Mouse (Mus musculus) stomach, adult 2 months (tissue): ENCODE results near the gene Plau. TPM values are rescaled to one million over a fixed set of nuclear protein-coding genes. Genes with fewer than 3 reads are reported as not detected.

Experiments used
- polyA plus RNA-seq: library from polyadenylated mRNA; depleted of rRNA; stranded (reverse); fragments of >200 nt; gene quantifications from 2 replicates; pipeline ENCODE4 v1.2.3, GENCODE M21; 2012; rRNA removed

Plau gene
- polyA plus RNA-seq: 1.3 and 2.9 TPM in 2 replicates

GRCm38 (mm10) chr14:20836171-20836904 is at the start of gene Plau:
Gene Plau (plus strand): TSS chr14:20836660.

GRCm38 (mm10) chr14:20793758-20794531 is 42.5 kb upstream of the Plau start, which contains the start of gene Camk2g:
Gene Camk2g (minus strand): TSS chr14:20794088.

Other genes with a start within 250 kb of the Plau start
- gene Usp54, start 195.6 kb upstream of the Plau start, polyA plus RNA-seq: 2.3 and 3.7 TPM in 2 replicates
- gene Myoz1, start 180.1 kb upstream of the Plau start, polyA plus RNA-seq: 2.5 and 4.2 TPM in 2 replicates
- 0.51 and 1.4 TPM in 2 replicates for gene Synpo2l, start 168.3 kb upstream of the Plau start, polyA plus RNA-seq
- gene Sec24c, start 162.4 kb upstream of the Plau start, polyA plus RNA-seq: 79.9 and 86.1 TPM in 2 replicates
- gene Fut11, start 141.7 kb upstream of the Plau start, polyA plus RNA-seq: 6.0 and 12.6 TPM in 2 replicates
- gene Chchd1, start 133.7 kb upstream of the Plau start, polyA plus RNA-seq: 2.7 and 3.3 TPM in 2 replicates
- 97.5 and 98.3 TPM in 2 replicates for gene Zswim8, start 129.1 kb upstream of the Plau start, polyA plus RNA-seq
- gene Ndst2, start 102.1 kb upstream of the Plau start, polyA plus RNA-seq: 13.8 and 17.6 TPM in 2 replicates
- gene Camk2g, start 42.6 kb upstream of the Plau start, polyA plus RNA-seq: 15.2 and 19.8 TPM in 2 replicates
- 15.3 and 21.8 TPM in 2 replicates for gene Vcl, start 92.7 kb downstream of the Plau start, polyA plus RNA-seq
- 2.9 and 6.4 TPM in 2 replicates for gene Ap3m1, start 215.8 kb downstream of the Plau start, polyA plus RNA-seq
- gene Adk, start 215.9 kb downstream of the Plau start, polyA plus RNA-seq: 5.5 and 6.1 TPM in 2 replicates